Mouse (Mus musculus) heart, postnatal 4 days (tissue): ENCODE results near the gene Soga3. TPM values are rescaled to one million over a fixed set of nuclear protein-coding genes. Genes with fewer than 3 reads are reported as not detected.

ENCODE experiments used
- DNase-seq: peaks from one replicate; pipeline ENCODE4 v3.0.0; 2021
- total RNA-seq, 2 experiments: library from RNA; stranded (reverse); gene quantifications; 2 replicates each; pipeline ENCODE4 v1.2.3; 2021

The Soga3 gene
- total RNA-seq, 2 experiments from 2014 or later = 0.25 TPM; not detected in 1

DNA sequence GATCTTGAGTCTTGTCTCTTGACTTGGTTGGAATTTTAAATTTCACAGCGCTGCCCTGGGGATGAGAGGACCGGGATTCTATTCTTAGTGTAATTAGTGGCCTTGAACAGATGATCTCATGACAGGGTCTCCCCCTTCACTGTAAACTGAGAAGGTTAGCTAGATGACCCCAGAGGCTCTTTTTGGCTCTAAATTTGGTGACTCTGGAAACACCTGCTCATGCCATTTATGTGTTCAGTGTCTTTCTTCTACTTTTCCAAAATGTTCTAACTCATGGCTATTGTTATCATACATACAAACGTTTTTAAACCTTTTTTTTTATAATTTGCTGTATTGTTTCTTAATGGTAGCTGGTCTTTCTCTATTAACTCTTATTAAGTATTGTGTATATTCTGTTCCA, 65.1 kb downstream of the Soga3 start:
- DNase-seq = no peak

DNA sequence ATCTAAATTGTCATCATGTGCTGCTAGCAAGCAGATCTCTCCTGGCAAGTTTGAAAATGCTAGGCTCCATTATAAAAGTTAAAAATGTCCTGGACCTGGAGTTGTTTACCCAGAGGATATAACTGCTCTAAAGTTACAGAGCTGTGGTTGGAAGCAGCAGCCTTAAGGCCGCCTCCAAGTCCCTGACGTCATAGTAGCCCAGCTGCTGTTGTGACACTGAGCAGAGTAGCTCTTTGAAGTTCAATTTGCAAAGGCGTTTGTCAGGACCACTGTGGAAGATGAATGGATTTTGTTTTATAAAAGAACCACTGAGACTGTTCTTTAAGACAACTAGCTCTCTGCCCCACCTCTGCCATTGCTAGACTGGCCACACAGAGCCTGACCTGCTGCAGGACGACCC, 67.8 kb downstream of the Soga3 start, which contains the start of gene 9330159F19Rik:
TSS of gene 9330159F19Rik (plus strand) at position 154 of the 400 bp plus-strand sequence.
- no peak for DNase-seq

DNA sequence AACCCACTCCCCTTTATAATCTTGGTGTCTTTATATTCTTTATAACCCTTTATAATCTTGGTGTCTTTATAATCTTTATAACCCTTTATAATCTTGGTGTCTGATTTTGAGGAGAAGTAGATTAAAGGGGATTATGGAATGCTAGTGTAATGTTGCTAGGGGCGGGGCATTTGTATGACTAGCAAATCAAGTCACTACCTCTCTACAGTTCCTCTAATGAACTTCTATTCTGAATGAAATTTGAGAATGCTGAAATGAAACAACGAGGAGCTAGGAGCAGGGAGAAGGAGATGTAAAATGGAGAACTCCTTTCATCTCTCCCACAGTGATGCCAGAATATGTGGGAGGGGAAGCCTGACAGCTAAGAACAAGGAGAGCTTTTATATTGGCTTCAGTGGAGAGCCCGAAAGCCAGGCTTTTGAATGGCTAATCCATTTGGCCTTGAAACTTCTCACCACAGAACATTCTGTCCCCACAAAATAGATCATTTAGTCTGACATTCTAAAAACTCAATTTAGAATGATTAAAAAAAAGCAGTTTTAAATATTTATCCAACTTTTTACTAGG, 70.0 kb downstream of the Soga3 start:
- DNase-seq = no peak

DNA sequence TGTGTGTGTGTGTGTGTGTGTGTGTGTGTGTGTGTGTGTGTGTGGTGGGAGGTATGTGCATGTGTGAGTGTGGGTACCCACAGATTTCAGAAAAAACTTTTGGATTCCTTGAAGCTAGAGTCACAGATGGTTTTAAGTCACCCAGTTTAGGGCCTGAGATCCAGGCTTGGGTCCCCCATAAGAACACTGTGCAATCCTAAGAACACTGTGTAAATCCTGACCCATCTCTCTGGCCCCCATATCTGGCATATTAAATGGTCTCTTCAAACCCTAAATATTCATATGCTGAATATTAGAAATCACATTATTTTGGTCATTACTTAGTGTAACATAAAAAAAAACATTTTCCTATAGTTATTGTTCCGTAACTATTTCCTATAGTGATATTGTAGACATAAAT, 73.3 kb downstream of the Soga3 start:
- DNase-seq = no peak

- DNase-seq = no peak
Measured at GRCm38 (mm10) chr10:29217451-29217850, 73.8 kb downstream of the Soga3 start.

DNA sequence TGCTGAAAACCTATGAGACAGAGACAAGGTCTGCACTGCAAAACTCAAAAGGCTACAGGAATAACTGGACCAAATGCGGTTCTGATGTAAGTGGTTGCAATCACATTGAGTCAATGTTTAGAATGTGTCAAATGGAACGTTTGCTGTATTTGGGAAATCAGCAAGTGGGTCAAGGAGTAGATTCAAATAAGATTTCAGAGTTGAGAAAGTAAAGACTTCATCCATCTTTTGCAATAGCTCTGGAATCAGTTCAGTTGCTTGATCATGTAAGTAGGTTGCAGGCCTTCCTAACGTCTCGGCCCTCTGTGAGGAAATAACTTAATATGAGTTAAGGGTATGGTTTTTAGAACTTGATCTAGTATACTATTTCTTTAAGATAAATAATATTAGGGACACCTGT, 81.7 kb downstream of the Soga3 start:
- DNase-seq = no peak

DNA sequence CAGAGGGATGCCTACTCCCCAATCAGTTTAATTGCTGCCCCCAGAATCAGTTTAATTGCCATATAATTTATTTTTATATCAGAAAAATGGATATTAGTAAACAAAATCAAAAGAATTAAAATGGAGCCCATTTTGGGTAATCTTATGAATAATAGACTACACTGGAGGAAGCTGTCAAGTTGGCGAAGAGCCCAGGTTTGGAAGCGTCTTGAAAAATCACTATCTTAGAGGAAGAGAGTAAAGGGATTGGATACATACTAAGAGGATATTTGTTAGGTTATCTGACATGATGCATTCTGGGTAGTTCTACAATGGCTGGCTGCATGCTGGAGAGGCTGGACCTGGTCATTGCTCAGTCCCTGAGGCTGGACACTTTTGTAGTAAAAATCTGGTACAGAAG, 87.6 kb downstream of the Soga3 start:
- no peak for DNase-seq

Other genes with a start within 250 kb of the Soga3 start
- not detected for gene 2310057J18Rik, start 157.5 kb upstream of the Soga3 start, total RNA-seq
- gene Gm49353, start 55.1 kb downstream of the Soga3 start, total RNA-seq = not detected
- gene 9330159F19Rik, start 67.8 kb downstream of the Soga3 start, total RNA-seq = under 1 TPM in 1 of 2 experiments, not detected in 1; 0.09 TPM
- gene Echdc1, start 169.3 kb downstream of the Soga3 start, total RNA-seq = 10 to 100 TPM; 25.4 to 26.6 TPM
- 10 to 100 TPM; 46.2 to 54.7 TPM for gene Rnf146, start 218.6 kb downstream of the Soga3 start, total RNA-seq